Mouse (Mus musculus) MEL (cell line): ENCODE results near the gene Enox1. TPM values are rescaled to one million over a fixed set of nuclear protein-coding genes. Genes with fewer than 3 reads are reported as not detected.

ENCODE experiments used
- DNase-seq: peaks from one replicate; pipeline ENCODE4 v3.0.0; 2011; ENCODE audit warnings: low read depth, low spot score
- H3K27ac ChIP-seq: 2 replicates; pipeline ENCODE4 v1.5.1; 2012; ENCODE audit warnings: low read depth, mild to moderate bottlenecking, control low read depth, low read length, moderate library complexity; ENCODE audit not compliant: control insufficient read depth
- H3K27me3 ChIP-seq, 2 experiments: fragments of 150-350 bp in 1 of 2; sonication (generic) in 1 of 2; 2 replicates each; pipeline ENCODE4 v1.6.1; 2012; ENCODE audit warnings: low read length in 2 of 2, mild to moderate bottlenecking in 2 of 2, improper control_type of control experiment in 1 of 2, moderate library complexity in 1 of 2; ENCODE audit not compliant: insufficient read depth in 2 of 2, control insufficient read depth in 1 of 2
- H3K36me3 ChIP-seq, 2 experiments: 2 replicates each; pipeline ENCODE4 v1.6.1; 2012 to 2014; ENCODE audit warnings: low read length in 2 of 2, improper control_type of control experiment in 1 of 2, inconsistent platforms in 1 of 2, mild to moderate bottlenecking in 1 of 2; ENCODE audit not compliant: insufficient read depth in 2 of 2, control insufficient read depth in 1 of 2
- H3K4me1 ChIP-seq, 2 experiments: fragments of 150-350 bp in 1 of 2; sonication (generic) in 1 of 2; 2 replicates each; pipeline ENCODE4 v1.6.1; 2012; ENCODE audit warnings: low read length in 2 of 2, improper control_type of control experiment in 1 of 2, mild to moderate bottlenecking in 1 of 2; ENCODE audit not compliant: insufficient read depth in 2 of 2, control insufficient read depth in 1 of 2
- H3K4me3 ChIP-seq, 2 experiments: fragments of 150-350 bp in 1 of 2; sonication (generic) in 1 of 2; 2 replicates each; pipeline ENCODE4 v1.5.1; 2012; ENCODE audit warnings: low read depth in 2 of 2, low read length in 2 of 2, mild to moderate bottlenecking in 2 of 2, moderate library complexity in 2 of 2, control low read depth in 1 of 2, improper control_type of control experiment in 1 of 2; ENCODE audit not compliant: control insufficient read depth in 1 of 2, insufficient read depth in 1 of 2
- H3K79me2 ChIP-seq: 2 replicates; pipeline ENCODE4 v1.6.1; 2012; ENCODE audit warnings: mild to moderate bottlenecking, low read length, moderate library complexity; ENCODE audit not compliant: control insufficient read depth, poor library complexity, insufficient read depth
- H3K9ac ChIP-seq: 2 replicates; pipeline ENCODE4 v1.6.1; 2012; ENCODE audit warnings: low read depth, mild to moderate bottlenecking, control low read depth, low read length, moderate library complexity; ENCODE audit not compliant: control insufficient read depth, poor library complexity, severe bottlenecking
- H3K9me3 ChIP-seq: fragments of 150-350 bp; sonication (generic); replicated peaks from 2 replicates; pipeline ENCODE4 v1.6.1; 2012; ENCODE audit warnings: mild to moderate bottlenecking, low read length, improper control_type of control experiment, moderate library complexity; ENCODE audit not compliant: insufficient read depth
- BHLHE40 ChIP-seq: IDR thresholded peaks from 2 replicates; pipeline ENCODE4 v1.6.1; 2012; ENCODE audit warnings: low read depth, mild to moderate bottlenecking, inconsistent platforms, low read length, improper control_type of control experiment, borderline replicate concordance
- CHD1 ChIP-seq: IDR thresholded peaks from 2 replicates; pipeline ENCODE4 v1.6.1; 2012; ENCODE audit warnings: low read depth, mild to moderate bottlenecking, inconsistent platforms, low read length, improper control_type of control experiment
- CHD2 ChIP-seq: IDR thresholded peaks from 2 replicates; pipeline ENCODE4 v1.6.1; 2011; ENCODE audit warnings: low read length, improper control_type of control experiment
- CTCF ChIP-seq, 3 experiments: IDR thresholded peaks in 2 of 3; conservative IDR thresholded peaks in 1 of 3; 2 replicates each; pipeline ENCODE4 v1.5.1; 2011 to 2012; ENCODE audit warnings: low read length in 3 of 3, low read depth in 2 of 3, mild to moderate bottlenecking in 2 of 3, improper control_type of control experiment in 1 of 3, inconsistent platforms in 1 of 3, mixed read lengths in 1 of 3, moderate library complexity in 1 of 3; ENCODE audit not compliant: control insufficient read depth in 1 of 3, insufficient read depth in 1 of 3, poor library complexity in 1 of 3, severe bottlenecking in 1 of 3
- E2F4 ChIP-seq: IDR thresholded peaks from 2 replicates; pipeline ENCODE4 v1.6.1; 2011; ENCODE audit warnings: low read depth, low read length, improper control_type of control experiment, borderline replicate concordance
- EP300 ChIP-seq, 2 experiments: IDR thresholded peaks; 2 replicates each; pipeline ENCODE4 v1.6.1; 2011; ENCODE audit warnings: improper control_type of control experiment in 2 of 2, low read length in 2 of 2, low read depth in 1 of 2, mild to moderate bottlenecking in 1 of 2
- ETS1 ChIP-seq: IDR thresholded peaks from 2 replicates; pipeline ENCODE4 v1.6.1; 2012; ENCODE audit warnings: low read depth, mild to moderate bottlenecking, inconsistent platforms, low read length, improper control_type of control experiment, moderate library complexity
- GABPA ChIP-seq: IDR thresholded peaks from 2 replicates; pipeline ENCODE4 v1.6.1; 2012; ENCODE audit warnings: low read depth, mild to moderate bottlenecking, inconsistent platforms, low read length, improper control_type of control experiment, moderate library complexity
- HCFC1 ChIP-seq: IDR thresholded peaks from 2 replicates; pipeline ENCODE4 v1.6.1; 2012; ENCODE audit warnings: low read depth, mild to moderate bottlenecking, inconsistent platforms, low read length, improper control_type of control experiment, moderate library complexity
- JUND ChIP-seq: IDR thresholded peaks from 2 replicates; pipeline ENCODE4 v1.6.1; 2011; ENCODE audit warnings: low read depth, mild to moderate bottlenecking, improper control_type of control experiment, low read length
- MAFK ChIP-seq: IDR thresholded peaks from 2 replicates; pipeline ENCODE4 v1.6.1; 2011; ENCODE audit warnings: low read depth, mild to moderate bottlenecking, low read length, improper control_type of control experiment, borderline replicate concordance
- MAX ChIP-seq: IDR thresholded peaks from 2 replicates; pipeline ENCODE4 v1.6.1; 2011; ENCODE audit warnings: low read length, improper control_type of control experiment
- MAZ ChIP-seq: IDR thresholded peaks from 2 replicates; pipeline ENCODE4 v1.6.1; 2012; ENCODE audit warnings: low read depth, mild to moderate bottlenecking, inconsistent platforms, low read length, improper control_type of control experiment
- MXI1 ChIP-seq: IDR thresholded peaks from 2 replicates; pipeline ENCODE4 v1.6.1; 2011; ENCODE audit warnings: mild to moderate bottlenecking, low read depth, low read length, improper control_type of control experiment
- MYB ChIP-seq: IDR thresholded peaks from 2 replicates; pipeline ENCODE4 v1.6.1; 2011; ENCODE audit warnings: mild to moderate bottlenecking, low read depth, low read length, improper control_type of control experiment
- MYC ChIP-seq: IDR thresholded peaks from 2 replicates; pipeline ENCODE4 v1.6.1; 2011; ENCODE audit warnings: low read depth, mild to moderate bottlenecking, low read length, improper control_type of control experiment, moderate library complexity
- NELFE ChIP-seq: IDR thresholded peaks from 2 replicates; pipeline ENCODE4 v1.6.1; 2011; ENCODE audit warnings: low read depth, low read length, improper control_type of control experiment
- POLR2A ChIP-seq, 2 experiments: IDR thresholded peaks; 2 replicates each; pipeline ENCODE4 v1.6.1; 2011 to 2012; ENCODE audit warnings: low read length in 2 of 2, mild to moderate bottlenecking in 2 of 2, control low read depth in 1 of 2, improper control_type of control experiment in 1 of 2, low read depth in 1 of 2, moderate library complexity in 1 of 2; ENCODE audit not compliant: control insufficient read depth in 1 of 2, insufficient read depth in 1 of 2, poor library complexity in 1 of 2
- POLR2AphosphoS5 ChIP-seq: IDR thresholded peaks from 2 replicates; pipeline ENCODE4 v1.6.1; 2012; ENCODE audit warnings: low read depth, borderline replicate concordance, mild to moderate bottlenecking, inconsistent platforms, low read length, moderate library complexity, mixed read lengths
- RAD21 ChIP-seq: IDR thresholded peaks from 2 replicates; pipeline ENCODE4 v1.6.1; 2011; ENCODE audit warnings: mild to moderate bottlenecking, low read depth, low read length, improper control_type of control experiment
- RCOR1 ChIP-seq: IDR thresholded peaks from 2 replicates; pipeline ENCODE4 v1.6.1; 2012; ENCODE audit warnings: low read depth, mild to moderate bottlenecking, inconsistent platforms, low read length, improper control_type of control experiment
- SIN3A ChIP-seq: IDR thresholded peaks from 2 replicates; pipeline ENCODE4 v1.6.1; 2012; ENCODE audit warnings: low read length, improper control_type of control experiment, inconsistent platforms
- SMC3 ChIP-seq: IDR thresholded peaks from 2 replicates; pipeline ENCODE4 v1.6.1; 2011; ENCODE audit warnings: low read depth, low read length, improper control_type of control experiment
- TBP ChIP-seq: IDR thresholded peaks from 2 replicates; pipeline ENCODE4 v1.8.0; 2011; ENCODE audit warnings: low read depth, low read length, improper control_type of control experiment
- TCF12 ChIP-seq: IDR thresholded peaks from 2 replicates; pipeline ENCODE4 v1.6.1; 2014; ENCODE audit warnings: low read depth, mild to moderate bottlenecking, inconsistent platforms, low read length, improper control_type of control experiment, moderate library complexity
- USF1 ChIP-seq: IDR thresholded peaks from 2 replicates; pipeline ENCODE4 v1.6.1; 2014; ENCODE audit warnings: low read depth, mild to moderate bottlenecking, inconsistent platforms, low read length, improper control_type of control experiment, moderate library complexity
- ZC3H11A ChIP-seq: IDR thresholded peaks from 2 replicates; pipeline ENCODE4 v1.6.1; 2012; ENCODE audit warnings: low read depth, mild to moderate bottlenecking, inconsistent platforms, low read length, improper control_type of control experiment
- ZNF384 ChIP-seq: IDR thresholded peaks from 2 replicates; pipeline ENCODE4 v1.6.1; 2012; ENCODE audit warnings: low read depth, mild to moderate bottlenecking, inconsistent platforms, low read length, improper control_type of control experiment
- polyA plus RNA-seq, 2 experiments: library from polyadenylated mRNA; stranded (reverse) in 1 of 2; unstranded in 1 of 2; fragments of >175 nt in 1 of 2; fragments of >200 nt in 1 of 2; gene quantifications; 2 replicates each; pipeline versions ENCODE4 v1.2.1 to v1.2.4; 2012; ENCODE audit warnings: low replicate concordance in 2 of 2, low read depth in 1 of 2; ENCODE audit not compliant: insufficient read length in 2 of 2, insufficient read depth in 1 of 2, missing spikeins in 1 of 2
- total RNA-seq: library from RNA; depleted of rRNA; stranded (reverse); fragments of 300-350 nt; gene quantifications from 2 replicates; pipeline ENCODE4 v1.2.3, GENCODE M21; 2012

Enox1 gene
- total and polyA plus RNA-seq, 3 experiments, result not detected

GRCm38 (mm10) chr14:77541925-77542324 is 385.4 kb downstream of the Enox1 start:
- no peaks in the 10 kb centered on the region for H3K9me3 ChIP-seq
- no peak overlapping the region for H3K27ac ChIP-seq
- TF ChIP-seq ETS1 (no peak), HCFC1 (no peak), TCF12 (no peak), EP300 (IDR thresholded peaks at IDR 0.05; ENCODE audit: low read depth in 1 of 2, low read length in 2 of 2) (no peak), SIN3A (no peak), CHD1 (no peak), NELFE (no peak), ZC3H11A (no peak), ZNF384 (no peak), E2F4 (no peak), MYC (no peak), MYB (no peak), CTCF (IDR thresholded peaks at IDR 0.05 in 2 of 3, conservative IDR thresholded peaks at IDR 0.05 in 1 of 3; ENCODE audit: control insufficient read depth in 1 of 3, insufficient read depth in 1 of 3, low read depth in 2 of 3, low read length in 3 of 3, poor library complexity in 1 of 3, severe bottlenecking in 1 of 3) (no peak), MAX (no peak), BHLHE40 (no peak), USF1 (no peak), RAD21 (no peak), GABPA (no peak), JUND (no peak)
- H3K4me3 ChIP-seq, result no peak overlapping the region
- DNase-seq, result no peak
- no peaks in the 10 kb centered on the region for H3K4me1 ChIP-seq
- no peaks in the 10 kb centered on the region for H3K36me3 ChIP-seq
- H3K27me3 ChIP-seq, result no peaks in the 10 kb centered on the region
- H3K9ac ChIP-seq, result no peak overlapping the region
- H3K79me2 ChIP-seq, result no peaks in the 10 kb centered on the region

DNA sequence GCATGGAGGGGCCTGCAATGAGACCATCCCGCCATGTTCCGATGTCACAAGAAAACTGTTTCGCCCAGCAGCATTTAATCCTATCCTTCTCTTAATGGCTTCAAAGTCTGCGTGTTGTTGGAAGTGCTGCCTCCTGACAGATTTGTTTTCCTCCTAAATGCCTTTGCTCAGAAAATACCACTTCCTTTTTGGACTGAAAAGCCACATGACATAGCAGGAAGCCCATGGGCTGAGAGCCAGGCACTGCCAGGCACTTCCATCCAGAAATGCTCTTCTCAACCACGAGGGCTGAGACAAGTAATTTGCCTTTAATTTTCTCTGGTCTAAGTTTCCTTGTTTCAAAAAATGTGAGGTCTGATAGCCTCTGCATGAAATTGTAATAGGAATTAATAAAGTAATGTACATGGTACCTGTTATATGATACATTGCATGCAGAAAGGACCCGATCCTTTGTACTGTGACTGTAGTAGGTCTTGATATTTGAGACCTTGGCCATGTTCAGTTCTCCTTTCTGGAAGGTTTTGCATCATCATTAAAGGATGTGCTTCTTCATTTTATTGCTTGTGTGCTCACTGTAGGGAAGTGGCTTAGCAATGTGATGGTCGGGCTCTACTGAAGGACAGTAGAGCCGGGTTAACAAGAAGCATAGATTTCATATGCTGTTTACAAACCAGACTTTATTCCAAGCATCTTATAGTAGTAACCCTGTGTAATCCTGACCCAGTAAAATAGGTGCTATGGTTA is 390.1 kb downstream of the Enox1 start:
- no peaks in the 10 kb centered on the region for H3K4me1 ChIP-seq
- no peaks in the 10 kb centered on the region for H3K36me3 ChIP-seq
- H3K27me3 ChIP-seq, result no peaks in the 10 kb centered on the region
- H3K27ac ChIP-seq, result no peak overlapping the region
- H3K79me2 ChIP-seq, result no peaks in the 10 kb centered on the region
- DNase-seq, result no peak
- TF ChIP-seq EP300 (IDR thresholded peaks at IDR 0.05; ENCODE audit: low read depth in 1 of 2, low read length in 2 of 2) (no peak), MAZ (no peak), RCOR1 (no peak), MAFK (no peak), CHD2 (no peak), POLR2A (IDR thresholded peaks at IDR 0.05; ENCODE audit: control insufficient read depth in 1 of 2, insufficient read depth in 1 of 2, low read depth in 1 of 2, low read length in 2 of 2, poor library complexity in 1 of 2) (no peak), SMC3 (no peak), TBP (no peak), MYB (no peak), POLR2AphosphoS5 (no peak), NELFE (no peak), JUND (no peak), MAX (no peak), MXI1 (no peak)
- H3K9me3 ChIP-seq, result no peaks in the 10 kb centered on the region
- no peak overlapping the region for H3K4me3 ChIP-seq
- no peak overlapping the region for H3K9ac ChIP-seq
